Mouse (Mus musculus) CH12.LX (cell line): ENCODE data around the gene 2310033P09Rik. TPM values are rescaled to one million over a fixed set of nuclear protein-coding genes. Genes with fewer than 3 reads are reported as not detected.

Experiments
- DNase-seq: peaks from one replicate; pipeline ENCODE4 v3.0.0-alpha.2; 2013; ENCODE audit errors: extremely low read depth
- H3K27ac ChIP-seq: 2 replicates; pipeline ENCODE4 v1.5.1; 2012; ENCODE audit warnings: low read depth, mild to moderate bottlenecking, control low read depth, moderate library complexity; ENCODE audit not compliant: insufficient read depth
- H3K27me3 ChIP-seq: replicated peaks from 2 replicates; pipeline ENCODE3; 2012; ENCODE audit warnings: inconsistent platforms
- H3K36me3 ChIP-seq, 2 experiments: replicated peaks in 1 of 2; 2 replicates each; pipeline versions ENCODE3 to v1.6.1; 2012; ENCODE audit warnings: inconsistent platforms in 1 of 2, low read length in 1 of 2, mild to moderate bottlenecking in 1 of 2, mixed read lengths in 1 of 2, moderate library complexity in 1 of 2; ENCODE audit not compliant: control insufficient read depth in 1 of 2, insufficient read depth in 1 of 2
- H3K4me1 ChIP-seq, 2 experiments: 2 replicates each; pipeline ENCODE4 v1.6.1; 2012; ENCODE audit warnings: inconsistent platforms in 1 of 2, moderate library complexity in 1 of 2; ENCODE audit not compliant: insufficient read depth in 2 of 2, control insufficient read depth in 1 of 2
- H3K4me2 ChIP-seq: 2 replicates; pipeline ENCODE4 v1.6.1; 2012; ENCODE audit warnings: low read depth, mild to moderate bottlenecking, control low read depth; ENCODE audit not compliant: poor library complexity, insufficient read depth, severe bottlenecking
- H3K4me3 ChIP-seq, 3 experiments: fragments of 150-350 bp in 1 of 3; sonication (generic) in 1 of 3; replicated peaks in 1 of 3; 2 replicates each; pipeline versions ENCODE3 to v1.5.1; 2011 to 2012; ENCODE audit warnings: low read depth in 2 of 3, low read length in 2 of 3, mild to moderate bottlenecking in 2 of 3, moderate library complexity in 2 of 3, control low read depth in 1 of 3, improper control_type of control experiment in 1 of 3, inconsistent platforms in 1 of 3, mixed read lengths in 1 of 3; ENCODE audit not compliant: poor library complexity in 1 of 3
- H3K79me2 ChIP-seq: replicated peaks from 2 replicates; pipeline ENCODE4 v1.6.1; 2012; ENCODE audit warnings: mild to moderate bottlenecking, moderate library complexity; ENCODE audit not compliant: control insufficient read depth, poor library complexity, insufficient read depth, severe bottlenecking; ENCODE audit errors: extremely low read depth
- H3K9ac ChIP-seq: 2 replicates; pipeline ENCODE4 v1.6.1; 2012; ENCODE audit warnings: low read depth, mild to moderate bottlenecking, control low read depth, moderate library complexity; ENCODE audit not compliant: insufficient read depth
- H3K9me3 ChIP-seq: replicated peaks from 2 replicates; pipeline ENCODE3; 2012; ENCODE audit warnings: low read length, inconsistent platforms, mixed read lengths
- CHD2 ChIP-seq: IDR thresholded peaks from 2 replicates; pipeline ENCODE4 v1.6.1; 2011; ENCODE audit warnings: low read length, improper control_type of control experiment
- E2F4 ChIP-seq: IDR thresholded peaks from 2 replicates; pipeline ENCODE4 v1.6.1; 2011; ENCODE audit warnings: low read depth, low read length, improper control_type of control experiment; ENCODE audit not compliant: insufficient replicate concordance
- EP300 ChIP-seq: IDR thresholded peaks from 2 replicates; pipeline ENCODE4 v1.6.1; 2011; ENCODE audit warnings: low read length, improper control_type of control experiment
- HCFC1 ChIP-seq: IDR thresholded peaks from 2 replicates; pipeline ENCODE4 v1.6.1; 2012; ENCODE audit warnings: low read depth, mild to moderate bottlenecking, inconsistent platforms, low read length, improper control_type of control experiment
- IRF4 ChIP-seq: IDR thresholded peaks from 2 replicates; pipeline ENCODE4 v1.6.1; 2014; ENCODE audit warnings: low read depth, mild to moderate bottlenecking, inconsistent platforms, low read length, improper control_type of control experiment
- KAT2A ChIP-seq: IDR thresholded peaks from 2 replicates; pipeline ENCODE4 v1.6.1; 2012; ENCODE audit warnings: low read length, improper control_type of control experiment, inconsistent platforms; ENCODE audit not compliant: insufficient replicate concordance
- MAX ChIP-seq: IDR thresholded peaks from 2 replicates; pipeline ENCODE4 v1.6.1; 2011; ENCODE audit warnings: low read length, improper control_type of control experiment
- MAZ ChIP-seq: IDR thresholded peaks from 2 replicates; pipeline ENCODE4 v1.6.1; 2012; ENCODE audit warnings: low read depth, mild to moderate bottlenecking, inconsistent platforms, low read length, improper control_type of control experiment, moderate library complexity
- NELFE ChIP-seq: IDR thresholded peaks from 2 replicates; pipeline ENCODE4 v1.6.1; 2011; ENCODE audit warnings: low read depth, low read length, improper control_type of control experiment
- PAX5 ChIP-seq: IDR thresholded peaks from 2 replicates; pipeline ENCODE4 v1.6.1; 2012; ENCODE audit warnings: low read length, inconsistent platforms, mixed read lengths
- POLR2AphosphoS2 ChIP-seq: IDR thresholded peaks from 2 replicates; pipeline ENCODE4 v1.6.1; 2011; ENCODE audit warnings: low read depth, low read length, improper control_type of control experiment
- SIN3A ChIP-seq: IDR thresholded peaks from 2 replicates; pipeline ENCODE4 v1.6.1; 2012; ENCODE audit warnings: low read length, improper control_type of control experiment, inconsistent platforms
- TBP ChIP-seq: conservative IDR thresholded peaks from 2 replicates; pipeline ENCODE4 v1.6.1; 2011; ENCODE audit warnings: low read depth, low read length, improper control_type of control experiment
- UBTF ChIP-seq: IDR thresholded peaks from 2 replicates; pipeline ENCODE4 v1.6.1; 2012; ENCODE audit warnings: low read depth, mild to moderate bottlenecking, inconsistent platforms, low read length, improper control_type of control experiment, moderate library complexity
- ZC3H11A ChIP-seq: IDR thresholded peaks from 2 replicates; pipeline ENCODE4 v1.6.1; 2012; ENCODE audit warnings: low read depth, mild to moderate bottlenecking, inconsistent platforms, low read length, improper control_type of control experiment
- dilution Hi-C: fragments of 300-500 bp; cut with MboI; formaldehyde crosslinking; loops from 2 replicates; pipeline ENCODE4 v1.14.3; 2020; ENCODE audit warnings: low sequenced_read_pairs; ENCODE audit not compliant: extremely low pct_unique_long_range_greater_than_20kb, extremely low pct_ligation_motif_present
- in situ Hi-C: fragments of 300-500 bp; cut with MboI; formaldehyde crosslinking; loops from 3 replicates; pipeline ENCODE4 v1.14.3; 2019; ENCODE audit warnings: low sequenced_read_pairs, low pct_ligation_motif_present, low pct_unique_long_range_greater_than_20kb, mixed read lengths
- polyA plus RNA-seq: library from polyadenylated mRNA; unstranded; fragments of >175 nt; gene quantifications from 2 replicates; pipeline ENCODE4 v1.2.1, GENCODE M21; 2012; ENCODE audit warnings: low read depth; ENCODE audit not compliant: insufficient read length
- total RNA-seq, 2 experiments: library from RNA; depleted of rRNA; stranded (reverse); fragments of 300-350 nt in 1 of 2; fragments of >200 nt in 1 of 2; gene quantifications; 2 replicates each; pipeline ENCODE4 v1.2.3; 2012 to 2014

Gene 2310033P09Rik
- total and polyA plus RNA-seq, 3 experiments: 7.9 to 44.1 (median 15.3) TPM

- H3K27ac ChIP-seq: no peak overlapping the region
- no peaks in the 10 kb centered on the region for H3K27me3 ChIP-seq
- peaks cover 26 to 75% of the 10 kb centered on the region in 2 experiments for H3K4me1 ChIP-seq
- H3K9me3 ChIP-seq: no peaks in the 10 kb centered on the region
- H3K36me3 ChIP-seq: peaks cover 20 to 62% of the 10 kb centered on the region in 2 experiments
- dilution Hi-C loops (no loop called here), in situ Hi-C loops (no loop called here)
- H3K9ac ChIP-seq: no peak overlapping the region
- no peak overlapping the region for H3K4me3 ChIP-seq
- peak overlapping the region; percentile 39; the same call in 1 of the 2 replicates for H3K4me2 ChIP-seq
- TF ChIP-seq IRF4 (no peak), E2F4 (no peak), MAX (no peak), UBTF (no peak)
- H3K79me2 ChIP-seq: peaks cover 88% of the 10 kb centered on the region
- no peak for DNase-seq
Observed at GRCm38 (mm10) chr11:59224025-59224424, 15.9 kb downstream of the 2310033P09Rik start.

GRCm38 (mm10) chr11:59224470-59224869 lies 16.3 kb downstream of the 2310033P09Rik start:
- no peak for DNase-seq
- dilution Hi-C loops (no loop called here), in situ Hi-C loops (no loop called here)
- Histone ChIP-seq H3K27ac (no peak overlapping the region), H3K4me1 (peaks cover 28 to 77% of the 10 kb centered on the region in 2 experiments), H3K9me3 (no peaks in the 10 kb centered on the region), H3K9ac (no peak overlapping the region; the same call in 1 of the 2 replicates), H3K4me3 (no peak overlapping the region), H3K4me2 (peak overlapping the region; percentile 39; the same call in 1 of the 2 replicates), H3K79me2 (peaks cover 84% of the 10 kb centered on the region), H3K36me3 (peaks cover 17 to 58% of the 10 kb centered on the region in 2 experiments), H3K27me3 (no peaks in the 10 kb centered on the region)
- no peak for TF ChIP-seq POLR2AphosphoS2

DNA sequence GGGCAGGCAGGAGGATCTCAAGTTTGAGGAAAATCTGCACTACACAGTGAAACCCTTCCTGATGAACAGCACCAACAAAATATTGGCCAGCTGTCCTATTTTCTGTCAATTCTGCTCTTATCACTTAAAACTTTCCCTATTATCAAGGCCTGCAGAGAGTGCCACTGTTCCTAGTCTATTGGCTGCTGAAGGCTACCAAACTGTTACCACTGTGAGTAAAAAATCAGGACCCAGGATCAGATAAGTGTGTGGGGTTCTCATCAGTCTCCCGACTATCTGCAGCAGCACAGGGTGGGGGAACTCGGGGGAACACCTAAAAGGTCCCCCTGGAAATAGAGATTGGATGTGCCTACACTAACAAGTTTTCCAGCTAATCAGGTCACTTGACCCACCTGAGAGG lies 17.0 kb downstream of the 2310033P09Rik start:
- H3K4me1 ChIP-seq: peaks cover 28 to 77% of the 10 kb centered on the region in 2 experiments
- peak overlapping the region; percentile 99 for H3K9ac ChIP-seq
- dilution Hi-C loops (no loop called here), in situ Hi-C loops (no loop called here)
- H3K79me2 ChIP-seq: peaks cover 77% of the 10 kb centered on the region
- H3K27ac ChIP-seq: no peak overlapping the region
- peak overlapping the region; percentile 80 for H3K4me2 ChIP-seq
- no peak for TF ChIP-seq SIN3A
- no peak for TF ChIP-seq TBP
- TF ChIP-seq MAZ: no peak
- no peak for TF ChIP-seq KAT2A
- TF ChIP-seq PAX5: no peak
- TF ChIP-seq HCFC1: no peak
- TF ChIP-seq IRF4: no peak
- no peak for TF ChIP-seq ZC3H11A
- TF ChIP-seq NELFE: no peak
- no peak for TF ChIP-seq EP300
- no peak for TF ChIP-seq CHD2
- no peaks in the 10 kb centered on the region for H3K9me3 ChIP-seq
- H3K27me3 ChIP-seq: no peaks in the 10 kb centered on the region
- no peak for DNase-seq
- peaks cover 12 to 51% of the 10 kb centered on the region in 2 experiments for H3K36me3 ChIP-seq
- H3K4me3 ChIP-seq: no peak overlapping the region
